Mouse (Mus musculus): ENCODE measurements at regions not wholly inside any gene's neighbourhood (a gene's known extent, or its start where the extent isn't known, plus 50 kb on each side); places are given as distances from the start of the nearest gene placed in this dataset.

GRCm38 (mm10) chr12:44145321-44145720 is 64.8 kb downstream of the Dnajb9 start:
- Histone ChIP-seq H3K36me3 (ENCODE audit: insufficient read depth, low read length) (no peaks in the 10 kb centered on the region), H3K27me3 (replicated peaks; ENCODE audit: insufficient read depth, low read length) (no peaks in the 10 kb centered on the region), H3K4me2 (replicated peaks; ENCODE audit: low read depth, low read length) (no peak overlapping the region), H3K9ac (replicated peaks; ENCODE audit: low read depth) (no peak overlapping the region), H3K27ac (ENCODE audit: low read length) (no peak overlapping the region), H3K9me3 (ENCODE audit: low read length) (0 out of 2 replicates have a peak, but pooled peaks cover 4% of the 10 kb centered on the region), H3K4me3 (ENCODE audit: low read depth, low read length) (no peak overlapping the region), H3K4me1 (ENCODE audit: insufficient read depth, low read depth, low read length) (no peaks in the 10 kb centered on the region)
- ATAC-seq (no peak), DNase-seq (ENCODE audit: low spot score) (no peak)
- 84% methylated on average over 2 of the region's 2 CpGs for WGBS
- no peak for TF ChIP-seq EP300 (IDR thresholded peaks at IDR 0.05)
- TF ChIP-seq CTCF (IDR thresholded peaks at IDR 0.05), result no peak

GRCm38 (mm10) chr12:44139026-44139425 is 71.1 kb downstream of the Dnajb9 start:
- no peak for ATAC-seq

GRCm38 (mm10) chr12:44128874-44129273 is 81.3 kb downstream of the Dnajb9 start:
- H3K27me3 ChIP-seq (replicated peaks; ENCODE audit: insufficient read depth, low read length), result no peaks in the 10 kb centered on the region
- H3K4me3 ChIP-seq (ENCODE audit: low read depth, low read length), result no peak overlapping the region
- H3K9ac ChIP-seq (replicated peaks; ENCODE audit: low read depth), result no peak overlapping the region
- no peaks in the 10 kb centered on the region for H3K4me1 ChIP-seq (ENCODE audit: insufficient read depth, low read depth, low read length)
- no peaks in the 10 kb centered on the region for H3K36me3 ChIP-seq (ENCODE audit: insufficient read depth, low read length)
- 84% methylated on average over 8 of the region's 8 CpGs for WGBS
- H3K27ac ChIP-seq (ENCODE audit: low read length), result no peak overlapping the region
- no peaks in the 10 kb centered on the region for H3K9me3 ChIP-seq (ENCODE audit: low read length)
- DNase-seq (ENCODE audit: low spot score) (no peak), ATAC-seq (no peak)
- TF ChIP-seq CTCF (IDR thresholded peaks at IDR 0.05) (no peak), EP300 (IDR thresholded peaks at IDR 0.05) (no peak)
- H3K4me2 ChIP-seq (replicated peaks; ENCODE audit: low read depth, low read length), result no peak overlapping the region

More at GRCm38 (mm10) chr12:44139026-44139425, 71.1 kb downstream of the Dnajb9 start:
- WGBS, result 72% methylated on average over 1 of the region's 1 CpGs
- Histone ChIP-seq H3K9me3 (ENCODE audit: low read length) (no peaks in the 10 kb centered on the region), H3K27ac (ENCODE audit: low read length) (no peak overlapping the region), H3K4me2 (replicated peaks; ENCODE audit: low read depth, low read length) (no peak overlapping the region), H3K27me3 (replicated peaks; ENCODE audit: insufficient read depth, low read length) (no peaks in the 10 kb centered on the region), H3K9ac (replicated peaks; ENCODE audit: low read depth) (no peak overlapping the region), H3K4me3 (ENCODE audit: low read depth, low read length) (no peak overlapping the region), H3K36me3 (ENCODE audit: insufficient read depth, low read length) (no peaks in the 10 kb centered on the region), H3K4me1 (ENCODE audit: insufficient read depth, low read depth, low read length) (no peaks in the 10 kb centered on the region)
- TF ChIP-seq CTCF (IDR thresholded peaks at IDR 0.05), result no peak
- no peak for TF ChIP-seq EP300 (IDR thresholded peaks at IDR 0.05)
- DNase-seq (ENCODE audit: low spot score), result no peak

DNA sequence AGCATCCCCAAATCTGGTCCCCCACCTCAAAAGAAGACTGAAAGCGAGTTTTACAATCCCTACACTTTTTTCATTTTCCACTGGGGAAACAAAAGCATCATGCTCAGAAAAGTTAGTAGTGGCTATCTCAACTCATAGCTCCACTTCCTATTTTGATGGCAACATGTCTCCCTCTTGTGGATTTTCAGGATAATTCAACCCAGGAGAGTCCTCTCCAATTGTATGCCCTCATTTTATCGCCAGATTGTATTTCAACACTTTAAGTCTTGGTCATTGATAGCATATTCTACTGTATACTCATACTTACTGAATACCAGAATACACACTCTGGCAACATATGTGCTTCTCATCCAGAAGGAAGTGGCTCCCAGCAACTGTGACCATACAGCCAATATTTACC is 105.0 kb downstream of the Dnajb9 start:
- TF ChIP-seq CTCF (IDR thresholded peaks at IDR 0.05) (peak; percentile 44), EP300 (IDR thresholded peaks at IDR 0.05) (no peak)
- H3K4me3 ChIP-seq (ENCODE audit: low read depth, low read length), result no peak overlapping the region
- peak; percentile 29 for DNase-seq (ENCODE audit: low spot score)
- no peaks in the 10 kb centered on the region for H3K27me3 ChIP-seq (replicated peaks; ENCODE audit: insufficient read depth, low read length)
- H3K27ac ChIP-seq (ENCODE audit: low read length), result no peak overlapping the region
- H3K4me1 ChIP-seq (ENCODE audit: insufficient read depth, low read depth, low read length), result no peaks in the 10 kb centered on the region
- no peak for ATAC-seq
- WGBS, result 38% methylated on average over 2 of the region's 2 CpGs
- no peak overlapping the region for H3K9ac ChIP-seq (replicated peaks; ENCODE audit: low read depth)
- no peak overlapping the region for H3K4me2 ChIP-seq (replicated peaks; ENCODE audit: low read depth, low read length)
- no peaks in the 10 kb centered on the region for H3K9me3 ChIP-seq (ENCODE audit: low read length)
- no peaks in the 10 kb centered on the region for H3K36me3 ChIP-seq (ENCODE audit: insufficient read depth, low read length)

GRCm38 (mm10) chr12:44099188-44099587 is 110.9 kb downstream of the Dnajb9 start:
- Histone ChIP-seq H3K4me2 (replicated peaks; ENCODE audit: low read depth, low read length) (no peak overlapping the region), H3K9ac (replicated peaks; ENCODE audit: low read depth) (no peak overlapping the region), H3K4me1 (ENCODE audit: insufficient read depth, low read depth, low read length) (no peaks in the 10 kb centered on the region), H3K36me3 (ENCODE audit: insufficient read depth, low read length) (no peaks in the 10 kb centered on the region), H3K27me3 (replicated peaks; ENCODE audit: insufficient read depth, low read length) (no peaks in the 10 kb centered on the region), H3K27ac (ENCODE audit: low read length) (no peak overlapping the region), H3K9me3 (ENCODE audit: low read length) (no peaks in the 10 kb centered on the region), H3K4me3 (ENCODE audit: low read depth, low read length) (no peak overlapping the region)
- no peak for ATAC-seq
- TF ChIP-seq CTCF (IDR thresholded peaks at IDR 0.05) (no peak), EP300 (IDR thresholded peaks at IDR 0.05) (no peak)
- WGBS, result 80% methylated on average over 1 of the region's 1 CpGs
- DNase-seq (ENCODE audit: low spot score), result no peak

DNA sequence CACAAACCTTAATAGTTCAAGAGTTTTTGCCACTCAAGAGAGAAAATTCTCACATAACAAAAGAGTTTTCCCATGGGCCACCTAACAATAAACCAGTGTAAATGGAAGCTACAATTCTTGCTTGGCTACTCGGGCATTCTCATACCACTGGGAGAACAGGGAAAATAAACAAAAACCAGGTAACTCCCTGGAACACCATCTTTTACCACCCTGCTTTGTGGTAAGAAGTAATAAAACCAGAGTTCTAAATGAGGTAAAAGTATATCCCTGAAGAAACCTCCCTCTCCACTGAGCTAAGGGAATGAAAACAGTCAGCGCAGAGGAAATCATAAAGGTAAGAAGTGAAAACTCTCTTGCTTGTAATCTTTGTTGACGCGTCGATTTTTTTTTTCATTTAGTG is 138.4 kb downstream of the Dnajb9 start:
- WGBS, result 86% methylated on average over 5 of the region's 5 CpGs
- Histone ChIP-seq H3K27me3 (replicated peaks; ENCODE audit: insufficient read depth, low read length) (no peaks in the 10 kb centered on the region), H3K4me3 (ENCODE audit: low read depth, low read length) (no peak overlapping the region), H3K9ac (replicated peaks; ENCODE audit: low read depth) (no peak overlapping the region), H3K9me3 (ENCODE audit: low read length) (no peaks in the 10 kb centered on the region), H3K4me1 (ENCODE audit: insufficient read depth, low read depth, low read length) (no peaks in the 10 kb centered on the region), H3K36me3 (ENCODE audit: insufficient read depth, low read length) (no peaks in the 10 kb centered on the region), H3K4me2 (replicated peaks; ENCODE audit: low read depth, low read length) (no peak overlapping the region), H3K27ac (ENCODE audit: low read length) (no peak overlapping the region)
- TF ChIP-seq EP300 (IDR thresholded peaks at IDR 0.05) (no peak), CTCF (IDR thresholded peaks at IDR 0.05) (no peak)
- ATAC-seq, result no peak
- no peak for DNase-seq (ENCODE audit: low spot score)
